Mouse (Mus musculus) cerebellum, postnatal 10 days (tissue): Measurements from ENCODE around the gene Dusp2.
A peak's percentile ranks its signal among the peaks of the same experiment; 100 is the strongest.
"Not testable (repeated sequence)": the region's sequence is repeated elsewhere in the genome, so short reads cannot be mapped to it uniquely, and the experiment has no call there.

ENCODE experiments used
- DNase-seq, 2 experiments: peaks; one replicate each; pipeline ENCODE4 v3.0.0; 2021; ENCODE audit warnings: mixed read lengths in 2 of 2

Gene Dusp2

DNA sequence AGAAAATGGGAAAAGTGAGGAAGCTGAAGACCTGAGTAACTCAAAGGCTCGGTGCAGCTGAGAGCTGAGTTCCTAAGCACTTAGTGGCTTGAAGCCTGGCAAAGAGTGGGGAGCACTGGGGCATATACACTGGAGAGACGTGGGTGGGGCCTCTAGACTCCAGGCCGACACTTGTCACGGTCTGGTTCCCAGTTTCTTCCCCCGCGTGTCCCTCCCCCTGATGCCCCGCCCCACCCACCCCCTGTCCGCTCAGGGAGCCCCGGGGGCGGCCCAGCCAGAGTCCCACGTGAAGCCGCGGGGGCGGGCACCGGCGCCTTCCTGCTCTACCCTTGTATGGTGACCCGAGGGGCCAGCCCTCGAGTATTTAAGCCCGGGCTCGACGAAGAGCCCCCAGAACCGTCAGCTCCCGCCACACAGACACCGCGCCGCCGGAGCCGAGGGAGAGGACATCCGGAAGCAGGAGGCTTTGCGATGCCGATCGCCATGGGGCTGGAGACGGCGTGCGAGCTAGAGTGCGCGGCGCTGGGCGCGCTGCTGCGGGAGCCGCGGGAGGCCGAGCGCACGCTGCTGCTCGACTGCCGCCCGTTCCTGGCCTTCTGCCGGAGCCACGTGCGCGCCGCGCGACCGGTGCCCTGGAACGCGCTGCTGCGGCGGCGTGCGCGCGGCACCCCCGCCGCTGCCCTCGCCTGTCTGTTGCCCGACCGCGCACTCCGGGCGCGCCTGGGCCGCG is at the start of gene Dusp2:
TSS of gene Dusp2 (plus strand) at position 393 of the 730 bp plus-strand sequence.
- DNase-seq, result peak; percentile 74

DNA sequence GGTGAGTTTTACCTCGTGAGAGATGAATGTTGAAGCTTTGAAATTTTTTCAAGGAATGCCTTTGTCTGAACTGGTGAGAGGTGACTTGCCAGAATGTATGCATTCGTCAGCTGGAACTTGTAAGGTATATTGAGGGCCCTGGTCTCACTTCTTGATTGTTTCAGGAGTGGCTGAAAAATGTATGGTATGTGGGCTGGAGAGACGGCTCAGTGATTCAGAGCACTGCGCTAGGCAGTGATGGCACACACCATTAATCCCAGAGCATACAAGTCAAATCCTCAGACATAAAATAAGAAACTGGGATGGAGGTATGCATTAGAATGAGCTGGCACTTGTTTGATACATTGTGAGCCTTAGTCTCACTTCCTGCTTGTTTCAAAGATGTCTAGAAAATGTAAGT is 43.7 kb upstream of the Dusp2 start:
- no peak for DNase-seq

DNA sequence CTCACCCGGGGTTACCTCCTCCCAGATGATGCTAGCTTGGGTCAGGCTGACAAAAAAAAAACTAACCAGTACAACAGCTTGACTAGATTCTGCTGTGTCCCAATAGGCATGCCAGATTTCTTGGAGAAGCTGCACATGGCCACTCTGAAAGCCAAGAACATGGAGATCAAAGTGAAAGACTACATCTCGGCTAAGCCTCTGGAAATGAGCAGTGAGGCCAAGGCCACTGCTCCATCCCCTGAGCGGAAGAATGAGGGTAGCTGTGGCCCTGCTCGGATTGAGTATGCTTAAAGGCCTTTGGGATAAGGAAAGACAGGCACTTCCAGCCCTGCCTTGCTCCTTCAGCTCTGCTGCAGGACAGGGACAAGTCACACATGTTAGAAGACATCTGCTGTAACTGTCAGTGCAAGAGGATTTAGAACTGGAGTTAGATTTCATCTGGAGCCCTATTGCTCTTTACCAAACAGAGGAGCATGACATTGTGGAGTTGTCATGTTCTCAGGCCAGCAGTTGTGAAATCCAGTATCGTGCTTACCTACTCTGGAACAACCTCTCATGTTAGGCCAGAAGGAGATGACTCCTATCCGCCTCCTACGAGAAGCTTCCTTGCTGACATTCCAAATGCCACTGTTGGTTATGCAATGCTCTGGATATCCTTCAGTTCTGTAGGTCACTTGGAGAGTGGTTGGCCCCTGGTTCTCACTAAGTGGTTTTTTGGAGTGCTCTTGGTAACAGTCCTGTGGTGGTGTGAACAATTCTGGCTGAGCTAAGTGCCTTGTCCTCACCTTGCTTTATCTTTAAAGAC is 38.8 kb upstream of the Dusp2 start:
- no peak for DNase-seq

DNA sequence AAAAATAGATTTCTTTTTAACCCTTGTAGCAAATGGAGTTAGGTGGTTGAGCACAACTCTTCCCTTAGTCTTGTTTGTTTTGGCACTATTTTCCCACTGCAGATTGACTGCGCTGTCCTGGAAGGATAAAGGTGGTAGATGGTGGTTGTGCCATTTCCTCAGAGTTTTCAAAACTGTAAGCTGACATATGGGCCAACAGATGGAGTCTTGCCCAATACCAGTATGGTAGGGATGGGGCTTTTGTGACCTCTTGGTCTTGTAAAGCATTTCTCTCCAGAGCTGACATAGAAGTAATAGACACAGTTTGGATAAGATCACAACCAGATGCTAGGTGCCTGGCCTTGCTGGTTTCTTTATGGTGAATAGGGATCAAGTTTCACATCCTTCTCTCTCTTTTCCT is 37.9 kb upstream of the Dusp2 start:
- no peak for DNase-seq

DNA sequence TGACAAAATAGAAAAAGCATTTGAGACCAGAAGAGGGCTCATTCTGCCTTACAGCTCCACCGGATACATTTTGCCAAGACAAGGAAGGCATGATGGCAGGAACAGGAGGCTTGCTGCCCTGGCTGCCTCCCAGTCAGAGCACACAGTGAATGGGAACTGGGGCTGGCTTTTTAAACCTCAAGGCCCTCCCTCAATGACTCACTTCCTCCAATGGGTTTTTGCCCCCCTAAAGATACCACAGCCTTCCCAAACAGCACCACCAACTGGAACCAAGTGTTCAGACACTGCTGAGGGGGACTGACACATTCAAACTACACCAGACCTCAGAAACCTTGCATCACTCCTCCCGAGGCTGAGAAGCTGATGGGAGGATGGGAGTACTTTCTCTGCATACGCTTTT is 35.3 kb upstream of the Dusp2 start:
- DNase-seq, result no peak

DNA sequence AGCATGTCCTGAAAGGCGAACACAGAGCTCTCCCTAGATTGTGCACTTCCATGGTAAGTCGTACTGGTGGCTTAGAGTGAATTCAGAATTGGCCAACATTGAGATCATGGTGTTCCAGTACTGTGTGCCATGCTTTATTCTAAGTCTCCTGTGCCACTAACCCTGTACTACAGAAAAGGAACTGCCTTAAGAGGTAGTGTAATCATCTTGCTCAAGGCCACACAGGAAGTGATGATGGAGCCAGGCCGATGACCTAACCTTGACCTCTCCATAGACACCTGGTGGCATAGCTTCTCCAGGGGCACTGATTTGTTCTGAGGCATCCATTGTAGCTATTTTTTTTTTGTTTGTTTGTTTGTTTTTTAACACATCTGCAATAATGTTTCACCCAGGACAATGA is 34.1 kb upstream of the Dusp2 start:
- no peak for DNase-seq

DNA sequence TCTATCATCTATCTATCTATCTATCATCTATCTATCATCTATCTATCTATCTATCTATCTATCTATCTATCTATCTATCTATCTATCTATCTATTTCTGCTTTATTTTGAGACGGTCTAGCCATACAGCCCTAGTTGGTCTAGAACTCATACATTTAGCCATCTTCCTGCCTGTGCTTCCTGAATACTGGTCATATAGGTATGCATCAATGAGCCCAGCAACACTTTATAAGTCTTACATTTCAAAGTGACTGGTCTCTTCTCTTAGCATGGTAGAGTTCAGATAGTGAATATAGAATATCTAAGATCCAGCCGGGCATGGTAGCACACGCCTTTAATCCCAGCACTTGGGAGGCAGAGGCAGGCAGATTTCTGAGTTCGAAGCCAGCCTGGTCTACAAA is 31.8 kb upstream of the Dusp2 start:
- not testable (repeated sequence) for DNase-seq

DNA sequence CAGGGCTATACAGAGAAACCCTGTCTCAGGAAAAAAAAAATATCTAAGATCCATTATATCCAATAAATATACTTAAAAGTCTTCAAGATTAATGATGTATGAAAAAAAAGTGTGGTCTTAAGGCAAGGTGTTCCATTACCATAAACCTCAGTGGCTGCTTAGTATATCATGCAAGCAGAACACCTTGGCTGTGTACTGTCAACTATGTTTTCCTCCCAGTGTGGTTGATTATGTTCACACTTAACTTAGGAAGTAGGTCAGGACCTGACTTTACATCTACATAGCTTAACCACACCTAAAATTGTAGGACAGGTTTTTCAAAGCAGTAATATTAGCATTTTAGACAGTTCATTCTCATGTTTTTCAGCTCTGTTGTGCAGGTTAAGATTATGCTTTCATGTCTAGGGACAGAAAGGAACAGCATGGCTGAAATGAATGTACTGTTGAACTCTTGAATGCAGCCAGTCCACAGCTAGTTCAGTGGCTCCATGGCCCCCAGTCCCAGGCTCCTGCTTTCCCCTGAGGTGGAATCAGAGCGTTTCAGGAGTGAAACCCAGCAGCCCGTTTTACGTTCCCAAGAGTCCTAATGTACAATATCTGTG is 31.2 kb upstream of the Dusp2 start:
- DNase-seq, result no peak

DNA sequence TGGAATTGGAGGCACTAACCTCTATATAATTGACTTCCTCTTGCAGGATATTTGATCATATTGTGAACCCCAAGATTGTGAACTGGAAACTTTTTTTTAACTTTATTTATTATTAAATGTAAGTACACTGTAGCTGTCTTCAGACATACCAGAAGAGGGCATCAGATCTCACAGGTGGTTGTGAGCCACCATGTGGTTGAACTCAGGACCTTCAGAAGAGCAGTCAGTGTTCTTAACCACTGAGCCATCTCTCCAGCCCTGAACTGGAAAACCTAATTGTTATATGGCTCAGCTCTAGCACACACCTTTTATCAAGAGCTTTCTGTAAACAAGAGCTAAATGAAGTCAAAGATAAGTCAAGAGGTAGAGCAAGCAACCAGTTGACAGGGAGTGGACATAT is 29.8 kb upstream of the Dusp2 start:
- DNase-seq, result no peak

DNA sequence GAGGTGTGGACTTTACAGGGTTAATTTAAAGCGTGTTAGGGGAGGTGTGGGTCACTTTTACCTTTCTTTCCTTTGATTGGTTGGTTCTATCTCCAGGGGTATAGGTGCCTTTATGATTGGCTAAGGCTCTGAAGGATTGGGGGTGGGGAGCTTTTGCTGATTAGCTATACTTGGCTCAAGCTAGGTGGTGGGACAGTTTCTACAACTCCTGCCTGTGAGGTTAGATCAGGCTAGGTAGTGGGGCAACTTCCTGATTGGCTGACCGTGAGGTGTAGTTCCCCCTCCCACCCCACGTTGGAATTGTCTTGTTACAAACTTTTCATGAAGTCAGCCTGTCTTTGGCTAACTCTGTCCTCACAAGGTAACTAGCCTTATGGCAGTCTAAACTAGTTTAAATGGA is 28.8 kb upstream of the Dusp2 start:
- DNase-seq, result no peak

DNA sequence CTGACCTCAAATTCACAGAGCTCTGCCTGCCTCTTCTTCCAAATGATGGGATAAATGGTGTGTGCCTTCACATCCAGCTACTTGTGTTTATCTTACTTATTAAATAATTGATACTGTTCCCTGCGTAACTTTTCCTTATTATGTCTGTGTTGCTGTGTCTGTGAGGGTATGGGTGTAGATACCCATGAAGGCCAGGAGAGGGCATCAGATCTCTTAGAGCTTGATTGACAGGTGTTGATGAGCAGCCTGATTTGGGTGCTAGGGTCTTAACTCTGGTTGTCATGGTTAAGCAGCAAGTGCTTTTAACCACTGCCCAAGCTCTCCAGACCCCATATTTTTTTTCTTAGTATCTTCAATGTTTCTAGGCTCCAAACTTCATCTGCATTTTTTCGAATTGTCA is 27.3 kb upstream of the Dusp2 start:
- peak in 1 of 2 experiments; percentile 23 for DNase-seq

DNA sequence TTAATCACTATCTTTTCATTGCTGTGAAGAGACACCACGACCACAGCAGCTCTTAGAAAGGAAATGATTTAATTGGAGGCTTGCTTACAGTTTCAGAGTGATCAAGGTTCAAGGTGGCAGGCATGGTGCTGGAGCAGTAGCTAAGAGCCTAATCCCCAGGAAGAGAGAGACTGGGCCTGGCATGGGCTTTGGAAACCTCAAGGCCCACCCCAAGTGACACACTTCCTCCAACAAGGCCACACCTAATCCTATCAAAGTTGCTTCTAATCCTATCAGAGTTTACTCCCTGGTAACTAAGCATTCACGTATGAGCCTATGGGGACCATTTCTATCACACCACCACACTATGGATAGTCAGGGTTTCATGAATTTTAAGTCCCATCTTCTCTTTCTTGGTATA is 25.7 kb upstream of the Dusp2 start:
- no peak for DNase-seq

DNA sequence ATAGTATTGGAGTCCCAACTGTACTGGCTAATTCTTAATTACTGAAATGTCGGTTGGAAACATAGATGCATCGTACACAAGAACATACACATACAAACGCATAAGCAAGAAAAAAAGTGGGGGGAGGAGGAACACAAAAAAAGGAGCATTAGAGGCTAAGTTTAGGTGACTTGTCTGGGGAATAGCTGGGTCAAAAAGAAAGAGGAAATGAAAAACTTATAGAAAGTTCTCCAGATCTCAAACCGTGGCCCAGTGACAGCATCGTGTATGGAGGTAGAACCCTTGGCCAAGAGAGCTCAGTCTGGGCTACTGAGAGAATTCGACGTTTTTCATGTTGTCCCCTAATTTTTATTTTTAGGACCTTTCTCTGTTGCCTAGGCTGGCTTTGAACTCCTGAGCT is 25.3 kb upstream of the Dusp2 start:
- DNase-seq, result no peak

DNA sequence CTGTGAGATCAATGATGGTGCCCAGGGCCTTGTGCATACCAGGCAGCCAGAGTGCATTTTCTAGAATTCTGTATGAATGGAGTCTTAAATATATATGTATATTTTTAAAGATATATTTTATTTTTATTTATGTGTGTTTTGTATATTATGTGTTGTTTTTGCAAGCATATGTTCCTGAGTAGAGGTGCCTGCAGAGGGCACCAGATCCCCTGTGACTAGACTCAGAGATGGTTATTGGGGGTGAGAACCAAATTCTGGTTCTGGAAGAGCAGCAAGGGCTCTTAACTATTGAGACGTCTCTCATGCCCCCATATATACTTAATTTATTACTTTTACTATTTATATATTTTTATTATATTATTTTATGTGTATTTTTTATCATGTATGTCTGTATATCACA is 24.8 kb upstream of the Dusp2 start:
- DNase-seq, result no peak

DNA sequence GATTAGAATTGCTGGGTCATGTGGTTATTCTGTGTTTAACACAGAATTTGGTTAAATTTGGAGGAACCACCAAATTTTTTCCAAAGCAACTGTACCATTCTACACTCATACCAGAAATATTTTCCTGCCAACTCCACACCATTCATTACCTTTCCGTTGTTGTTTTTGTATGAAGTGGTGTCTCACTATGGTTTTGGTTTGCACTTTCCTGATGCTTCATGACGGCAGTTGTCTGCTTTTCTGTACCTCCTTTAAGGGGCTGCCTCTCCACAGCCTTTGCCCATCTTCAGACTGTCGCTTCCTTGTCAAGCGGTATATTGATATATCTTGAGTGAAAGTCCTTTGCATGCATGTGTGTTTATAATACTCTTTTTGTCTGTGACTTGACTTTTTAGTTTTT is 23.2 kb upstream of the Dusp2 start:
- DNase-seq, result no peak

DNA sequence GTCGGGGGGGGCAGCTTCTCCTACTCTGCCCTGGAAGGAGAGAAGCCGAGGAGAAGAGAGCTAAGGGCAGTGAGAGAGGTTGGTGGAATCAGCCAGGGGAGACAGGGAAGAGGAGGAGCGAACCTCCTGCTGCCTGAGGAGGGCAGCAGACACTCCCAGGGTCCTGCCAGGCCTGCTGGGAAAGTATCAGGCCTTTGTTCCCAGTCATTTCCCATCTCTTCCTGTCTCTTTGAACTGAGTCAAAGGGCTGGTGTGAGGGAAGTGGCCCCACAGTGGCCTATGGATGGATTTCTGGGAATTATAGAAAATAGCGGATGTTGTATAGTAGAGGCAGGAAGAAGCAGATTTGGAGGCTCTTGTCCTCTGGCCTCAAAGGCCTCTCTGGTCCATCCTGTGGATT is 22.1 kb upstream of the Dusp2 start:
- no peak for DNase-seq

DNA sequence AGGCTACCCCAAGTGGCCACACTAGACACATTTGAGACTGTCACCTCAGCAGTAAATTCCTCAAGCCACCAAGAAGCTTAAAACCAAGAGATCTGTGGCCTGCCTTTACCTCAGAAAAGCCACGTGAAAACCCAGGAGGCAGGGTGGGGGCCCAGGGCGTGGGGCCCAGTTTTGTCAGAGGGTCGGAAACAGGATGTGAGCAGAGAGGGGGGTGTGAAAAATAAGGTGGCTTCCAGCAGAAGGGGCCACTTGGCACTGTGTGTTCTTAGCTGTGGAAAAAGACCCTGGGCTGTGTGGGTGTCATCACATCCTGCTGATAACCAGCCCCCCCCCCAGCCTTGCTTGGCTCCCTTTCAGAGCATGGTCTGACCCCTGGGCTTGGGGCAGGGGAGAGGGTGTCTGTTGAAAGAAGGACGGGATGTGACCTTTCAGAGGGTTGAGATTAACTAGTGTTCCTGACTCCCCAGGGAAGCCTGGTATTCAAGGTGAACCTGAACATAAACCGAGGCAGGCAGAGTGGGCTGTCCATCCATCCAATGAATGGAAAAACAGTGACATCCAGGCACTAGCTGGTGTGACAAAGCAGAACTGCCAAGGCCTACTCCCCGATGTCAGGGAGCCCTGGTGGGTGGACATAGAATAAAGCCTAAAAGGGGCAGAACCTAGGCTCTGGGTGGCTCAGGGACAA is 21.3 kb upstream of the Dusp2 start:
- DNase-seq, result no peak

DNA sequence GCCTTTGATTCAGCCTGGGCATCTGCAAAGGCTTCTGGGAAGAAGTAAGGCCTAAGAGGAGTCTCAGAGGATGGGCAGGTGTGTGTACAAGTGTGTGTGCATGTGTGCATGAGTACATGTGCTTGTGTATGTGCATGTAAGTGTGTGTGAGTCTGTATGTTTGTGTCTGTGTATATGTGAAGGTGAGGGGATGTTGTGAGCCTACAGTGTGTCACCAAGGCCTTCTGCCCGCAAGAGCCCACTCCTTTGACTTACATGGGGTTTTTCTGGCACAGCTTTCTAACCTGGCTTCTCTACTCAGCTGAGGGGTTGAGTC is 20.8 kb upstream of the Dusp2 start:
- no peak for DNase-seq

DNA sequence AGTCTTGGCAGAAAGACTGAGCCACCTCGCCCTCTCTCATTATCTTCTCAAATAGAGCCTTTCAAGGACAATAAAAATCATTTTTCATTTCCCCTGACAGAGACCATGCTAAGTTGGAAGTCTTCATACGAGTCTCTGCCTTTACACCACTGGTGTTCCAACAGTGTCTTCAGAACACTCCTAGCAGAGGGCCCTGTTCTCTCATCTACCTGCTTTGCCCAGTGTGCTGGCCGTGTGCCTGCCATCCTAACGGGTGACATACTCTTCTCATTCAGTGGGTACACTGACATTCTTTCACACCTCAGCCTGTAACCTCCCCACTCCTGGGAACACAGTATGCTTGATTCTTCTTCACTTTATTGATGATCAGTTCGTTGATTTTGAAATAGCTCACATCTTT is 19.5 kb upstream of the Dusp2 start:
- no peak for DNase-seq

DNA sequence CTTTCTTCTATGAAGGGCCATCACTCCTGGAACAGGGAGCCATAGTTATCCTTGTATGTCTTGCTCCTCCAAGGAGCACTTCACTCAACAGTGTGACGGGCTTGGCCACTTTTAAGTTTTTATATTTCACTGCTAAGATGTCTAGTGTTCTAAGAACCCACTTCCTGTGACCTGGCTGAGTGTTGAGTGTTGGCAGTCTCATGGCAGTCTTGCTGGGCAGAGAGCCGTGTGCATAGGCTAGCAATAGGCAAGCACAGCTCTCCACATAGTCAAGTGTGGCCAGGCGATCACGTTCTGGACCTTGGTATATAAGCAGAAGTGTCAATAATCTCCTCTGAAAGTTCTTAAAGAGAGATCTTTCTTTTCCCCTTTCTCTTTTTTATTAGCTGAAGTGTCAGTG is 17.8 kb upstream of the Dusp2 start:
- no peak for DNase-seq

DNA sequence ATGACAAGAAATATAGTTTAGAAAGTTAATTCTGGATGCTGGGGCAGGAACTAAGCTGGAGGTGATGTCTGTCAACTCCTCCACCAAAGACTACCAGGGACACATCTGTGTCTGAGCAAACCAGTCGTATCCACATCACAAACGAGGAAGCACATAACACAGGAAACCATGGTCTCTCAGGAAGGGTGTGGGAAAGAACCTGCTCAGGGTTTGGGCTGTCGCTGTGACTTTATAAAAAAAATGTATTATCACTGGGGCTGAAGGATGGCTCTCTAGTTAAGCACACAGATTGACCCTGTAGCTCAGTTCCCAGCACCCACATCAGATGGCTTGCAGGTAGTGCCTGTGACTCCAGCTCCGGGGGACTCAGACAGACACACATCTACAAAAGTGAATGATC is 16.9 kb upstream of the Dusp2 start:
- no peak for DNase-seq

DNA sequence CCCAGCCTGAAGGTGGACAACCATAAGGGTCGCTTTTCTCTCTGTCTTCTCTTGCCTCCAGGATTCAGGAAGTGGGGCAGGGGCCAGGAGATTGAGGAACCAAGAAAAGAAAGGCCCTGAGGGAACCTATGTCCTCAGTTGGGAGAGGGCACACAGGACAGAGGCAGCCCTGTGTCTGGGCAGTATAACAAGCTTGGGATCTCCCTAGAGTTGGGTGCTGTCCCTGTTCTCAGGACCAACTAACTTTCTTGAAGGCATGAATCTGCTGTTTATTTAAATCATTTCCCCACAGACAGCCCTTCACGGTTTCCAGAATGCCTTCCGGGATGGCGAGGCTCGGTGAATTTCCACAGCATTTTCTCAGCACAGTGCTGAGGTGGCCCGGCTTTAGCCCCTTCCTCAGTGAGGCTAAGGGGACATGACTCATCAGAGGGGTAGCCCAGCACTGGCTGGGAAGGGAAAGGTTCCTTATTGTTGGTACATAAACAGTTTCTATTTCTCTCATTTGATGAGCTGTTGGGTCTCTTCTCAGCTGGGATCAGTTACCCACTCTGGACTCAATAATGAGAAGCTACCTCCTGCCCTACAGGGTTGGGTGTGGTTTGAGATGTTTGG is 13.2 kb upstream of the Dusp2 start:
- DNase-seq, result no peak

DNA sequence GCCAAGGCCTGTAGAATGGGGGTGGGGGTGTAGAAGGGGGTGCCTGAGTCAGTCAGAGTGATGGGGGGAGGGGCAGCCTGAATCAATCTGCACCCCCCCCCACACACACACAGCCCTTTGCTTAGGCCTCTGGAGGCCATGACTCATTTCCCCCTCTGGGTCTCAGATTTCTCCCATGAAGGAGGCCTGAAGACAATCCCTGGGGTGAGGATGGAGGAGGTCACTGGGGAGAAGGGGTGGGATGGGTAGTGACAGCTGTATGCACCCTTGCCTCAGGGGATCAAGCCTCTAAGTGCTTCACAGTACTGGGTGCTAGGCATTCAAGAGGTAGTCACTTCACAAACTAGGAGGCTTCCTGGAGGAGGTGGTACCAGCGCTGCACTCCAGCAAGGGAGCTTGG is 12.3 kb upstream of the Dusp2 start:
- no peak for DNase-seq
